Mouse (Mus musculus) bone marrow macrophage, adult 2 months (primary cell): ENCODE data around the gene Abtb2.

Experiments
- CTCF ChIP-seq: IDR thresholded peaks from 2 replicates; pipeline ENCODE4 v1.5.1; 2012; ENCODE audit warnings: low read depth, mild to moderate bottlenecking, low read length, moderate library complexity
- POLR2A ChIP-seq: IDR thresholded peaks from 2 replicates; pipeline ENCODE4 v1.6.1; 2012; ENCODE audit warnings: mild to moderate bottlenecking, low read depth, low read length, borderline replicate concordance

DNA sequence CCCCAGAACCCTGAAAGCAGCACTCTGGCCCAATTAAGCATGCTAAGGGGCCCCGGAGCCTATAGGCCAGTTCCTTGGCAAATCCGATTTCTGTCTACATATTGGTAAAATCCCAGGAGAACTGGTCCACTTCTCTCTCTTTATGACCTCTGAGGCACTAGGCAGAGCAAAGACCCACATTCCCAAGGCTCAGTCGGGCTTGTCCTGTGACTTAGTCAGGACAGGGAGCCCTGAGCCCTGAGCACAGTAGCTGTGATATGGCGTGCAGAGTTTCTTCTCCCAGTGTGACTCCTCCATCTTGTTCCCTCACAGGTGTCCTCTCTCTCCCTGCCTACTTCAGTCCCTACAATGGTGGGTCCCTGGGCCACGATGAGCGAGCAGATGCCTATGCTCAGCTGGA lies 112.3 kb downstream of the Abtb2 start:
- TF ChIP-seq CTCF (no peak), POLR2A (no peak)
